Mouse (Mus musculus) E14TG2a.4 (cell line): ENCODE results near the gene Dock4.

ENCODE experiments used
- CTCF ChIP-seq: conservative IDR thresholded peaks from 2 replicates; pipeline ENCODE4 v1.5.1; 2014; ENCODE audit warnings: low read length
- POU5F1 ChIP-seq: IDR thresholded peaks from 2 replicates; pipeline ENCODE4 v1.6.1; 2014; ENCODE audit warnings: low read length, borderline replicate concordance

DNA sequence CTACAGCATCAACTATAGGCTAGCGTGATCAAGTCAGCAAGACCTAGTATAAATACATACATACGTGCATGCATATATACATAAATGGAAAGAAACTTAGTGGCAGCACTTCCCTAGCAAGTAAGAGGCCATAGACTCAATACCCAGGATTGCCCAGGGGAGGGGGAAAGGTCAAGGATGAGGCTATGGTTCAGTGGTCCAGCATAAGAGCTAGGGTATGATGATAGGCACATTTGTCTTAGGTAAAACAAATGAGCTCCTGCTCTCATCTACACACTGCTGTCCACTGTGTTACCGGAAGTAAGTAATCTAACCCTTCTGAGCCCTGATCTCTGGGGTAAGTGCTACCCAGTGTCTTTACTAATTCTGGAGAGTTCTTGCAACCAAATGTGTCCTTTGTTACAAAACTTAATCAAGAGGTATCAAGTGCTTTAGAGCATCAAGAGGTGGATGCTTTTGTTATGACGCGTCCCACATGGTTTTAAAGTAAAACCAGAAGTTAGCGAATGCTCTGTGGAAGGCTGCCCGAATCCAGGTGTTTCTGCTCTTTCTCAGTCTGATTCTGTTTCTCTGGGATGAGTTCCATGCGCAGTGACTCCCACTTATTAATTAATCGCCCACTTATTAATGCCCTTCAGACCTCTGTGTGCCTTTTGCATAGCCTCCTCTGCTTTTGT lies 3.5 kb downstream of the Dock4 start:
- TF ChIP-seq CTCF (no peak), POU5F1 (no peak)
